ENCODE assay signal across 10 mouse cellular contexts in the genomic region with DNA sequence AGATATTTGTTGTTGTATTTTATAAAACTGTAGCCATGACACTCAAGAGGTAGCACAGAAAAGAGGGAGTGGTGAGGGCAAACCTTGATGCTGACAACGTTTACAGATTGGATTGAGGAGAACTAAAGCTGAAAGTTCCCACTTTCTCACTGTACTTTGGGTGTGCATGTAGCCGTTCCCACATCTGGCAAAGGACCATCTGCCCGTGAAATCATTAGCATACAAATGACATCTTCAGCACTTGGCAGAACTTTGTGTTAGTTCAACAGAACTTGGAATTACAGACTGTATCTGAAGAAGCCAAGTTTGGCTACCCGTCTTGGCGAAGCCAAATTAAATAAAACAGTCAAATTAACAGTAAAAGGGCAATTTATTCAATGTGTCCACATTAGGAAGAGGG.
A peak's percentile ranks its signal among the peaks of the same experiment; 100 is the strongest.
DNase-seq lines count a peak whose midpoint lies in the region.
"Had no signal": no experiment of that assay in that cellular context is flagged by ENCODE, and none has a peak within 500 bp of the region (broad histone marks: within the 10 kb centered on the region; RNA-seq: fewer than 3 reads in every experiment).

No protein-coding gene starts in this region.

- peak; percentile 16 to 30 for DNase-seq in cerebellum, postnatal 10 days
- no peak for DNase-seq in cerebellum, adult 18-20 months
- peak; percentile 5 to 7 for DNase-seq in left cerebral cortex, postnatal 14 days (ENCODE audit: low spot score in 2 of 2)
- DNase-seq in left cerebral cortex, postnatal 36 days (ENCODE audit: low spot score in 2 of 2) = no peak
- peak; percentile 17 for DNase-seq in brain, adult 2 months (ENCODE audit: low read depth, low spot score)
- peak; percentile 6 for DNase-seq in heart, postnatal 4 days
- no peak for DNase-seq in thymus, postnatal 0 days (ENCODE audit: low spot score)
- no peak for DNase-seq in yolk sac, embryonic 10.5 days (ENCODE audit: low spot score)
- DNase-seq: B cell, adult 2 months; liver, embryonic 13.5 days had no signal

- intact Hi-C loops in left cerebral cortex, postnatal 14 days (cut with DNase I) = no loop called here
- intact Hi-C loops in left cerebral cortex, postnatal 36 days (cut with DNase I) = no loop called here

Comparison
In these comparisons a context has a peak if more than half of its experiments do, and no peak if none do; other contexts are left out.
1. DNase-seq: peak in cerebellum, postnatal 10 days (2 of 2), left cerebral cortex, postnatal 14 days (2 of 2), brain, adult 2 months (single experiment) and heart, postnatal 4 days (single experiment); none in cerebellum, adult 18-20 months (0 of 2), left cerebral cortex, postnatal 36 days (0 of 2), thymus, postnatal 0 days (single experiment) and yolk sac, embryonic 10.5 days (single experiment).